Mouse (Mus musculus) kidney, embryonic 15.5 days (tissue): ENCODE measurements around the gene Usp29. TPM values are rescaled to one million over a fixed set of nuclear protein-coding genes. Genes with fewer than 3 reads are reported as not detected.

ENCODE experiments used
- ATAC-seq: fragments of 200-750 bp; cut with Nextera tagmentation; replicated peaks from 2 replicates; pipeline ENCODE4 v1.8.0; 2017; ENCODE audit warnings: moderate TSS enrichment; ENCODE audit not compliant: low FRiP score
- H3K27ac ChIP-seq: fragments of 300-500 bp; sonication (generic); 2 replicates; pipeline ENCODE4 v1.5.1; 2015; ENCODE audit warnings: mild to moderate bottlenecking, inconsistent platforms
- H3K27me3 ChIP-seq: fragments of 300-500 bp; sonication (generic); 2 replicates; pipeline ENCODE4 v1.6.1; 2015; ENCODE audit warnings: inconsistent platforms
- H3K36me3 ChIP-seq: fragments of 300-500 bp; sonication (generic); 2 replicates; pipeline ENCODE4 v1.6.1; 2015; ENCODE audit warnings: inconsistent platforms
- H3K4me1 ChIP-seq: fragments of 300-500 bp; sonication (generic); 2 replicates; pipeline ENCODE4 v1.6.1; 2015; ENCODE audit warnings: inconsistent platforms
- H3K4me2 ChIP-seq: fragments of 300-500 bp; sonication (generic); 2 replicates; pipeline ENCODE4 v1.6.1; 2015; ENCODE audit warnings: moderate library complexity, mild to moderate bottlenecking, inconsistent platforms
- H3K4me3 ChIP-seq: fragments of 300-500 bp; sonication (generic); replicated peaks from 2 replicates; pipeline ENCODE4 v1.5.1; 2015; ENCODE audit warnings: mild to moderate bottlenecking, inconsistent platforms
- H3K9ac ChIP-seq: fragments of 300-500 bp; sonication (generic); 2 replicates; pipeline ENCODE4 v1.6.1; 2015; ENCODE audit warnings: mild to moderate bottlenecking, inconsistent platforms
- H3K9me3 ChIP-seq: fragments of 300-500 bp; sonication (generic); replicated peaks from 2 replicates; pipeline ENCODE4 v1.6.1; 2016; ENCODE audit warnings: inconsistent platforms
- WGBS: fragments of 180-500 bp; shearing (Covaris S2); methylation state at CpG from one replicate; pipeline ENCODE4 v1.1.7; 2015; ENCODE audit warnings: mixed read lengths; 5-methylcytosine and 5-hydroxymethylcytosine counted together
- polyA plus RNA-seq: library from polyadenylated mRNA; unstranded; fragments of >200 nt; fragmentation: Nextera tagmentation; extraction: Ambion mirVana; gene quantifications from 2 replicates; pipeline ENCODE4 v1.2.1, GENCODE M21; 2015

The Usp29 gene
- polyA plus RNA-seq, 1 experiment from 2014 or later: 7.3 TPM

DNA sequence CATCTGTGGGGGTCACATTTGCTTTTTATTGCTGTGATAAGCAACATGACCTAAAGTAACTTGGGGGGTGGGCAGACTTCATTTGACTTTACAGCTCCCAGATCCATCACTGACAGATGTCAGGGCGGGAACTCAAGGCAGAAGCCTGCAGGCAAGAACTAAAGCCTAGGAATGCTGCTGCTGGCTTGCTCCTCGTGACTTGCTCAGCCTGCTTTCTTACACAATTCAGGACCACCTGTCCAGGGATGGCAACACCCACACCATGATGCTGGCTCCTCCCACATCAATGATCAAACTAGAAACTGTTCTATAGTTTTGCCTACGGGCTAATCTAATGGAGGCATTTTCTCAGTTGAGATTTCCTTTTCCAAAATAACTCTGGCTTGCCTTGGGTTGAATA is 63.4 kb downstream of the Usp29 start:
- 82% methylated on average over 3 of the region's 3 CpGs for WGBS
- no peak overlapping the region for H3K27ac ChIP-seq
- no peak overlapping the region for H3K4me3 ChIP-seq
- 0 out of 2 replicates have a peak, but pooled peaks cover 2% of the 10 kb centered on the region for H3K9me3 ChIP-seq
- no peak for ATAC-seq
- no peak overlapping the region for H3K4me2 ChIP-seq
- no peaks in the 10 kb centered on the region for H3K36me3 ChIP-seq
- no peaks in the 10 kb centered on the region for H3K27me3 ChIP-seq
- peaks cover 16% of the 10 kb centered on the region for H3K4me1 ChIP-seq
- no peak overlapping the region for H3K9ac ChIP-seq

DNA sequence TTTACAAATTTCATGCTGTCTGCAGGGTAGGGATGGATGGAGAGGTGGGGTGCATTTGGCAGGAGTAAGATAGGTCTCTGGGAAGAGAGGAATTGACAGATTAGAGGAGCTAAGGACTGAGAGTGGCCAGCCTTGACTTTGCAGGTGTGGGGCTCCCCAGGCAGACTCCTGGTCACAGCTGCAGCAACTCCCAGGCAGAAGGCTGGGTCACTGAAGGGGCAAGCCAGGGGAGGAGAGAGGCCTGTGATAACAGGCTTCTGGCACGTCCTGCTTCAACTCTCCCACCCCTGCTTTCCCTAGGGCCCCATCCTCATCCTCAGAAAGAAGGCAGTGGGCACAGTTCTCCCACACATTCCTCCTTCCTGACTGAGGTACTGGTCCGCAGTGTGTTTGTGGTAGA is 67.0 kb downstream of the Usp29 start:
- H3K27ac ChIP-seq: peak overlapping the region; percentile 58

DNA sequence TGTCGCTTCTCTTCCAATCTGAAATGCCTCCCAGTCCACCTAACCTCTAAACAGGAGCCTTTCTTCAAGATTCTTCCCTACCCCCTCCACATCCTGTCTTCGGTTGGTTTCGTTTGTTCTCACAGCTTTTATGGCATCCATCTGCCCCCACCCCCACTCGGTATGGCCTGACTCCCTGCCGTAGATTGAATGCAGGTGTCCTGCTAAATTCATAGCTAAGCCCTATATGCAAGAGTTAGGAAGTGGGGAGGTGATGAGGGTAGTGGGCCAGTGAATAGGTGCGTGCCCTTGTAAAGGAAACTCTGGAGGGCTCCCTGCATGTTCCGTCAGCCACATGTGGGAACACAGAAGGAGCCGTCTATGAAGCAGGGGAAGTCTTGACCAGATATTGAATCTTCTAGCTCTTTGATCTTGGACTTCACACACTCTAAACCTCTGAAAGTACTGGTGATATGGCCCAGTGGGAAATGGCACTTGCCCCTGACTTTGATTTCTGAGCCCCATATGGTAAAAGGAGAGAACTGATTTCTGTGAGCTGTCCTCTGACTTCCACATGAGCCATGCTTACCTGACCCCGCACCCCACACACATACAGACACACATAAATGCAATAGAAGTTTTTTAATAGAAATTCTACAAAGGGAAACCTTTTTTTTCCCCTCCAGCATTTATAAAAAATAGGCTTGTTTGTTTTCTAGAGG is 68.9 kb downstream of the Usp29 start:
- no peaks in the 10 kb centered on the region for H3K27me3 ChIP-seq
- H3K4me2 ChIP-seq: no peak overlapping the region
- no peaks in the 10 kb centered on the region for H3K36me3 ChIP-seq
- no peak overlapping the region for H3K9ac ChIP-seq
- H3K4me3 ChIP-seq: no peak overlapping the region
- WGBS: 35% methylated on average over 9 of the region's 9 CpGs
- no peak overlapping the region for H3K27ac ChIP-seq
- H3K9me3 ChIP-seq: no peaks in the 10 kb centered on the region
- H3K4me1 ChIP-seq: peaks cover 30% of the 10 kb centered on the region
- ATAC-seq: no peak

More for the DNA sequence above, 67.0 kb downstream of the Usp29 start:
- Histone ChIP-seq H3K9me3 (0 out of 2 replicates have a peak, but pooled peaks cover 2% of the 10 kb centered on the region), H3K4me2 (no peak overlapping the region), H3K9ac (no peak overlapping the region), H3K36me3 (no peaks in the 10 kb centered on the region), H3K4me3 (no peak overlapping the region), H3K4me1 (peaks cover 30% of the 10 kb centered on the region), H3K27me3 (no peaks in the 10 kb centered on the region)
- WGBS: 25% methylated on average over 2 of the region's 2 CpGs
- peak; percentile 57 for ATAC-seq

DNA sequence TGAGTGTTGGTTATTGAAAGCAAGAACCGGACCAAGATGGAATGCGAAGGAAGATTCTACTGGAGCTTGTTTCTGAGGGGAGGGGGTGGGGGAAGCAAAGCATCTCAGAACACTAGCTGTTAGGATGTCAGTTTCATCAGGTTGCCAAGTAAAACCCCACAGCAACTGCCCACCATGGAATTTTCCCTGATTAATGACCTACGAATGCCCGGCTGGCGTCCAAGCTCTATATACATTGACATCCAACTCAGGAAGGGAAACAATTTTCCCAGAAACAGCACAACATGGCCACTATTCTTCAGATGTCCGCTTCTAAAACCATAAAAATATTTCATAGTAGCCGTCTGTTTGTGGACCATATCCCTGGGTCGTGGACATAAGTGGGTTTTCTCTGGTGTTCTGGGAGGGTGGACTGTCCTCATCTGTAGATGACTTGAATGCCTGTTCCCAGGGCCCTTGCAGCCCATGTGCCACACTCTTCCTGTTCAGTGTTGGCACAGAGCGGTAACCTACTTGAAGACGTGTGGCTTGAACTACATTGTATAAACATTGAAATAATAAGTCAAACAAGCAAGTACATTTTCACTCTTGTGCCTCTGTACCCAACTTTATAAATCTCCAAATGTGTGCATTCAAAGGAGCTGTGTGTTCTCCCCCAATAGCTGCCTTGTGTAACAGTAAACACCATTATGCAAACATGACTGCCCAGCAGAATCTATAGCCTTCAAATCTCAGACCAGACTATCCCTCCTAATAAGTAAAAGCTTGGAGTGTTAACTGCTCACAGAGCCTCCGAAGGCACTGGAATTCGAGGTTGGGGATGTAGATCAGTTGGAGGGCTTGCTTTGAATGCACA is 70.4 kb downstream of the Usp29 start:
- WGBS: 71% methylated on average over 12 of the region's 12 CpGs
- Histone ChIP-seq H3K4me3 (no peak overlapping the region), H3K36me3 (no peaks in the 10 kb centered on the region), H3K4me1 (peaks cover 30% of the 10 kb centered on the region), H3K9me3 (no peaks in the 10 kb centered on the region), H3K27me3 (no peaks in the 10 kb centered on the region), H3K4me2 (no peak overlapping the region), H3K27ac (no peak overlapping the region), H3K9ac (no peak overlapping the region)
- ATAC-seq: no peak

DNA sequence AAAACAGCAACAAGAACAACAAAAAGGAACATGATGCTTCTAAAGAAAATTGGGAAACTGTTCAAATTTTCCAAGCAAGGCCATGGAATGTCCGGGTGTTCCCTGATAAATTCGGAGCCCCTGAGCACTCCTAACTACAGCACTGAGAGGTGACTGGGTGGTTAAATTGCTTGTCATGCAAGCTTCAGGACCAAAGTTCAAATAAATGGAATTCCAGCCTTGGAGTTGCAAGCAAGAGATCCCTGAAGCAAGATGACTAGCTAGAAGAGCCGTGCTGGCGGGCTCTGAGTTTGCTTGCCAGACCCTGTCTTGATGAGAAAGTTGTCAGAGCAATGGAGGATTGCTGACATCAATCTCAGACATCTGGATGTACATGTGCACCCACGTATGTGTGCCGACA is 71.3 kb downstream of the Usp29 start:
- H3K4me3 ChIP-seq: no peak overlapping the region
- no peak overlapping the region for H3K4me2 ChIP-seq
- H3K9me3 ChIP-seq: no peaks in the 10 kb centered on the region
- no peaks in the 10 kb centered on the region for H3K36me3 ChIP-seq
- no peaks in the 10 kb centered on the region for H3K27me3 ChIP-seq
- ATAC-seq: no peak
- H3K9ac ChIP-seq: no peak overlapping the region
- H3K4me1 ChIP-seq: peaks cover 30% of the 10 kb centered on the region
- H3K27ac ChIP-seq: no peak overlapping the region
- WGBS: 74% methylated on average over 6 of the region's 6 CpGs

DNA sequence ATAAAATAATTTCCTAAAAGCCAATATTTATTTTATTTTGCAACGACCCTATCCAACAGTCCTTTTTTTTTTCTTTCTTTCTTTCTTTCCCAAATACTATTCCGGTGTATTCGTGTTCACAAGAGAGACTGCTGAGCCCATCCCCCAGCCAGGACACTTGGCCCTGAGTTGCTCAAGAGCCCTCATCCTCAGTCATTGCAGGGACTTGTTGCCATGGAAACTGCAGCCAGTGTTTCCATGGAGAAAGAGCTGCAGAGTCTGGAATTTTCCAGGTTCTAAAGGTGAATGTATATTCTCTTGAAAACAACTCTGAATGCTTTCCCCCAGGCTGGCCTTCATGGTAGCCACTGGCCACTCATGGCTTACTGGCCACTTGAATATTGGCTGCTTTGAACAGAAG is 80.2 kb downstream of the Usp29 start:
- Histone ChIP-seq H3K4me3 (no peak overlapping the region), H3K4me2 (no peak overlapping the region), H3K27ac (no peak overlapping the region), H3K27me3 (no peaks in the 10 kb centered on the region), H3K9ac (no peak overlapping the region), H3K4me1 (0 out of 2 replicates have a peak, but pooled peaks cover 3% of the 10 kb centered on the region), H3K36me3 (no peaks in the 10 kb centered on the region), H3K9me3 (no peaks in the 10 kb centered on the region)
- 71% methylated on average over 3 of the region's 3 CpGs for WGBS
- no peak for ATAC-seq

DNA sequence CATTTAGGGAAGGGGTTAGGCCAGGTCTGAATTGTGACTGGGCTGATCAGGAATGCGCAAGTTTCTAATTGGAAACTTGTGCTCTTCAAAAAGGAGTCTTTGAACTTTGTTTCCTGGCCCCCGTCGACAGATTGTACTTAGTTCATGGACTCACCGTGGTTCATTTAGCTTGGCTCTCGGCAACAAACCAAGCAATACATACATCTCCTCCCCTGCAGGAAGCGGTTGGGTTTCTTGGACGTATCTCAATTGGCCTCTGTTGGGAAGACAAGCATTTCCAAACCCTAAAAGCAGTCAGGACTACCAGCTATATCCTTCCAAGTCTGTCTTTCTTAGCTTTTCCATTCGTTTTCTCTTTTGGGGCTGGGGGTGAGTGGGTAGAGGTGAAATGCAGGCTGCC is 84.6 kb downstream of the Usp29 start:
- H3K9ac ChIP-seq: no peak overlapping the region
- H3K36me3 ChIP-seq: no peaks in the 10 kb centered on the region
- no peaks in the 10 kb centered on the region for H3K27me3 ChIP-seq
- 0 out of 2 replicates have a peak, but pooled peaks have one; percentile 30 for ATAC-seq
- no peaks in the 10 kb centered on the region for H3K9me3 ChIP-seq
- 44% methylated on average over 8 of the region's 8 CpGs for WGBS
- peak overlapping the region; percentile 37 for H3K27ac ChIP-seq
- H3K4me2 ChIP-seq: no peak overlapping the region
- H3K4me1 ChIP-seq: 0 out of 2 replicates have a peak, but pooled peaks cover 3% of the 10 kb centered on the region
- no peak overlapping the region for H3K4me3 ChIP-seq

DNA sequence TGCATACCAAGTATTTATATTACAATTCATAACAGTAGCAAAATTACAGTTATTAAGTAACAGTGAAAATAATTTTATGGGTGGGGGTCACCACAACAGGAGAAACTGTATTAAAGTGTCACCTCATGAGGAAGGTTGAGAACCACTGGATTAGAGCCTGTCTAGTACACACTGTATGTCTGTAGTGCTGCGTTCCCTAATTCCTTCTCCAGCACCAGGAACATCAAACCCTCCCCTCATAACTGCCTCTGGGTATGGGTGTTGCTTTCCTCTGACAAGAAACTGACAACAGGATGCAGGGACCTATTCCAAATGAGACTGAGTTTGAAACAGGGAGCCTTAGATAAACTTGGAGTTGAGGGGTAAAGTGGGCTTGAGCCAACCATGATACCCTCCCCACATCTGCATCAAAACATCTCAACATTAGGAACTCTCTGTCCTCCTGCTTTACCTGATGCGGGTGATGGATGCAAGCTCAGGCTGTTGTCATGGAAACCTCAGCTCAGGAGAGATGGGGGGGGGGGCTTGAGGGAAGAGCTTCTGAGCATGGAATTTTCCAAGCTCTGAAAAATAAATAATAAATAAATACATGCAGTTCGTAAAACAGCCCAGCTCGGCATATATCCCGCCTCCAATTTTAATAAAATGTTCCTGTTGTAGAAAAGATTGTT is 86.5 kb downstream of the Usp29 start:
- H3K36me3 ChIP-seq: no peaks in the 10 kb centered on the region
- no peak overlapping the region for H3K9ac ChIP-seq
- H3K4me2 ChIP-seq: no peak overlapping the region
- H3K4me1 ChIP-seq: no peaks in the 10 kb centered on the region
- H3K9me3 ChIP-seq: no peaks in the 10 kb centered on the region
- H3K4me3 ChIP-seq: no peak overlapping the region
- WGBS: 92% methylated on average over 5 of the region's 5 CpGs
- H3K27ac ChIP-seq: no peak overlapping the region
- H3K27me3 ChIP-seq: no peaks in the 10 kb centered on the region
- ATAC-seq: no peak

DNA sequence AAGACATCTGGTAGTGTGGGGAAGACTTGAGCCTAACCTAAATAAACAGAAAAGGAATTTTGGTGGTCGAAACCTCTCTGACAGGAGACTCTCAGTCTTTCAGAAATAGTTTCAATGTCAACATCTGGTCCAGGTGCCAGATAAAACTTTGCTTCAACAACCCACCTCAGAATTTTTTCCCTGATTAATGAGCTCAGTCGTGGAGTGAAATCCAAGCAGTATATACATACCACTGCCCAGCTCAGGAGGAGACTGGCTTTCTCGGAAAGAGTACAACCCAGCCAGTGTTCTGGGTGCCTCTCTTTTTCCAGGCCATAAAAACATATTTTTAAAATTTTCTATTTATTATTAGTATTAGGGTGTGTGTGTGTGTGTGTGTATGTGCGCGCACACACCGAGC is 89.9 kb downstream of the Usp29 start:
- 63% methylated on average over 6 of the region's 6 CpGs for WGBS
- H3K27ac ChIP-seq: no peak overlapping the region
- no peak for ATAC-seq

DNA sequence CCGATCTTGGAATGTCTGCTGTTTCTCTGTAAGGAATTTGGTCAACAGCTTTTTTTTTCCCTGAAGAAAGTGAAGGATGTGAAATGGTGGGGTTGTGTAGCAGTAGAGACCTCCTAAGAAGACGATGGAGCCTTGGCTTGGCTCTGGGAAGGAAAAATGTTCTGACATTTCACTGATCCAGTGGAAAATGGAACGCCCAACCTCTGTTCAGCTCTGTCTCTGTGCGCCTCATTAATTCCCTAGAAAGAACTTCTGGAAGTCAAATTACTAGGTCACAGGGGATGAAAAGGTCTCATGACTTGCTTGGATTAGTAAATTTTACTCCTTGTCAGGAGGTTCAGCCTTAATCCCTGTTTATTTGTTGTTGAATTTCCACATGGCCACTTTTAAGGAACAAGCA is 92.3 kb downstream of the Usp29 start:
- H3K4me3 ChIP-seq: no peak overlapping the region
- H3K9ac ChIP-seq: no peak overlapping the region
- H3K27me3 ChIP-seq: no peaks in the 10 kb centered on the region
- H3K4me2 ChIP-seq: no peak overlapping the region
- H3K9me3 ChIP-seq: no peaks in the 10 kb centered on the region
- peaks cover 24% of the 10 kb centered on the region for H3K4me1 ChIP-seq
- H3K27ac ChIP-seq: peak overlapping the region; percentile 77
- peak; percentile 26; the same call in 1 of the 2 replicates for ATAC-seq
- H3K36me3 ChIP-seq: no peaks in the 10 kb centered on the region
- WGBS: 31% methylated on average over 4 of the region's 4 CpGs

More for the DNA sequence above, 89.9 kb downstream of the Usp29 start:
- Histone ChIP-seq H3K27me3 (no peaks in the 10 kb centered on the region), H3K9me3 (no peaks in the 10 kb centered on the region), H3K4me3 (no peak overlapping the region), H3K9ac (no peak overlapping the region), H3K36me3 (no peaks in the 10 kb centered on the region), H3K4me2 (no peak overlapping the region), H3K4me1 (peaks cover 22% of the 10 kb centered on the region)

DNA sequence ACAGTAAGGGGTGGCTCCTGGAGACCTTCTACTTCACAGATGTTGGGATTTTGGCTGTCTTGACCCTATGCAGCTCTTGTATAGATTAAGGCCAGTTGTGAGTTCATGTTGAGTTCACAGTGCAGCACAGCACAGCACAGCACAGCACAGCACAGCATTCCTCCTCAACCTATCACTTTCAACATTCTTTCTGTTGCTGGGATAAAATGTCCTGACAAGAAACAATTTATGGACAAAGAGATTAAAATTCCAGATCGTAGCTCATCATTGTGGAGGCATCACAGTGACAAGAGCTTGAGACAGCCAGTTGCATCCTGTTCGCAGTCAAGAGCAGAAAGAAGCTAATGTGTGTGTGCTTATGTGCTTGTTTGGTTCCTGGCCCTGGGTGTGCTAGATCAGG is 93.3 kb downstream of the Usp29 start:
- peaks cover 24% of the 10 kb centered on the region for H3K4me1 ChIP-seq
- no peaks in the 10 kb centered on the region for H3K9me3 ChIP-seq
- H3K27me3 ChIP-seq: no peaks in the 10 kb centered on the region
- H3K9ac ChIP-seq: no peak overlapping the region
- H3K4me2 ChIP-seq: no peak overlapping the region
- peak; percentile 65 for ATAC-seq
- peak overlapping the region; percentile 67 for H3K27ac ChIP-seq
- no peak overlapping the region for H3K4me3 ChIP-seq
- H3K36me3 ChIP-seq: no peaks in the 10 kb centered on the region
- 31% methylated on average over 2 of the region's 2 CpGs for WGBS
